Mouse (Mus musculus): ENCODE measurements around the gene Cep295. TPM values are rescaled to one million over a fixed set of nuclear protein-coding genes. Genes with fewer than 3 reads are reported as not detected.

Gene Cep295
- polyA plus RNA-seq (2015; fragmentation: Nextera tagmentation; extraction: Ambion mirVana), result 14.3 and 14.6 TPM in 2 replicates

DNA sequence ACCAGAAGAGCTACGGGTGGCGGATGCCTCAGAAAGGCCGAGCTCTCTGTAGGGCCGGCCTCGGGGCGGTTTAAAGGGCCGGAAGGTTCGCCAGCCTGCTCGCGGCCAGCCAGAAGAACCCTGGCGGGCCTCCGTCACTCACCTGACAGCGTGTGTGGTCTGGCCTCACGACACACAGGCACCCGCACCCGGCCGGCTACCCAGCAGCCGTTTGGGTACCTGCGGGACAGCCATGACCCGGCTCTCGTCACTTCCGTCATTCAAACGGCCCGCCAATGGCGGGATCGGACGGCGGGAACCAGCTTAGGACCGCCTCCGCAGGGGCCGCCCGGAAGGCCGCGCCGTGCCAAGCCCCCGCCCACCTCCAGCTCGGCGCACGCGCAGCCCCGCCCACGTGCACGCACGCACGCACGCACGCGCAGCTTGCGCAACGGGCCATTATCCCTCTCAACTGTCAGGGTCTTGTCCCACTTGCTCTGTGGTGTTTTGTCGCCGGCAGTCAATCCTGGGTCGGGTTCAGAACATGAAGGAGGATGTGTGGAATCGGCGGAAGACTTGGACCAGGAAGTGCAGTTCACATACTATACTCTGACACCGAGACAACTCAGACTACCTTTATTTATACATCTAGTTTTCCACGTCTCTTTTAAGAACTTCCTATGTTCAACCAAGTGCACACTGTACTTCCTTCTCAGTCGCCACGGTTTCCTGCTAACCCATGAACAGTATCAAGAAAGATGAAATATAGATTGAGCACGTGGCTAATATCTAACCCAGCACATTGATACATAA lies at the start of gene Cep295:
TSS of gene Cep295 (minus strand) at position 305 of the 792 bp plus-strand sequence.

DNA sequence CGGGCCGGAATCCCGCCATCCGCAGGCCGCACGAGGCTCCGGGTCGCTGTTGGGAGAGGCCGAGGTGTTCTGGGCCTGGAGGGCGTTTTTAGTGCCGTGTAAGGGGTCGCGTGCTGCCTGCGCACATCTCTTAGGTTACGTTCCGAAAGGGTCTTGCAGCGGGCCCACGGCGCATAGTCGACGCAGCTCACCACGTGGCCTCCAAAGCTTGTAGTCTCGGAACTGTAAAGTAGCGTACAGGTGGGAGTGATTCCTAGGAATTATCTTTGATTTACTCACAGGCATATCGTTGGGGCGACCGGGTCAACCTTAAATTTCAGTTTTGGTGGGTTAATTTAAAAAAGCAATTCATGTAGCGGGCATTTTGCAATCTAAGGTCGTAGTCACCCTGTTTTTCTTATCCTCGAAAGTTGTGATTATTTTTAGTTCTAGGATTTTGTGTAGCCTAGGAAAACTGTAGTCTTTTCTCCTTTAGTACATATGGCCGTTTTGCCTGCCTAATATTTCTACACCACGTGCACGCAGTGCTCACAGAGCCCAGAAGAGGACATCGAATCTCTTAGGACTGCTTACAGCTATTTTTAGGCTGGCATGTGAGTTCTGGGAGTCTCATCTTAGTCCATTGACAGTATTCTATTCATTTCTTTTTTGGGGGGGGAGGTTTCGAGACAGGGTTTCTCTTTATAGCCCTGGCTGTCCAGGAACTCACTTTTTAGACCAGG lies 51.0 kb downstream of the Cep295 start, which contains the start of gene 4931406C07Rik:
TSS of gene 4931406C07Rik (minus strand) at position 51 of the 722 bp plus-strand sequence.

DNA sequence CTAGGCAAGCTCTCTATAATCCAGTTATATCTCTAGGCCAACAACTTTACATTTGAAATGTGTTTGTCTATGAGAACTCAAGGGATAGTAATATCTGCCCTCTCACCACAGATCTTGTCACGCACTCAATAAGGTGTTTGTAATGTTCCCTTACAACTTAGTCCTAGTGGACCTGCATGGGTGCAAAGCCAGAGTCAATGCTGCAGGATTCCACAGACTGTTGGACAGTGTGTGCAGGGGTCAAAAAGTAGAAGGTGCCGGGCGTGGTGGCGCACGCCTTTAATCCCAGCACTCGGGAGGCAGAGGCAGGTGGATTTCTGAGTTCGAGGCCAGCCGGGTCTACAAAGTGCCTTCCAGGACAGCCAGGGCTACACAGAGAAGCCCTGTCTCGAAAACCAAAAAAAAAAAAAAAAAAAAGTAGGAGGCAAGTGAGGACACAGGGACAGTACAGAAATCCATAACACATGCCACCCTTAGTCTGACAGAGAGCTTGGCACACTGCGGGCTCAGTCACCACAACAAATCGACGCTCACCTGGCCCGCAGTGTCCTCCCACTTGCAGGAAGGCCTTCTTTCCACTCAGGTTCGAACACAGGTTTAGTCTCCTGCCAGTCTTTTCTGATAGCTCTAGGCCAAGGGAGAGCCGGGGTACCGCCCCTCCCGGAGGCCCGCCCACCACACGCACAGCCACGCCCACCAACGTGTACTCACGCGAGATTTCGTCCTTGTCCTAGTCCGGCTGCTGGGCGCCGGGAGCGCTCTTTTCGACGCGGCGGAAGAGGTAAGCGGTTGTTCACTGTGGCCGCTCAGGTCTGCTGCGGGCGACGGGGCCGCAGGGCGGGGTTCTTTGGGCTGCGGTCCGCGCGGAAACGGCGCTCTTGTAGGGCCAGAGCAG lies 51.8 kb downstream of the Cep295 start, which contains the start of gene Taf1d:
TSS of gene Taf1d (plus strand) at position 712 of the 895 bp plus-strand sequence.

DNA sequence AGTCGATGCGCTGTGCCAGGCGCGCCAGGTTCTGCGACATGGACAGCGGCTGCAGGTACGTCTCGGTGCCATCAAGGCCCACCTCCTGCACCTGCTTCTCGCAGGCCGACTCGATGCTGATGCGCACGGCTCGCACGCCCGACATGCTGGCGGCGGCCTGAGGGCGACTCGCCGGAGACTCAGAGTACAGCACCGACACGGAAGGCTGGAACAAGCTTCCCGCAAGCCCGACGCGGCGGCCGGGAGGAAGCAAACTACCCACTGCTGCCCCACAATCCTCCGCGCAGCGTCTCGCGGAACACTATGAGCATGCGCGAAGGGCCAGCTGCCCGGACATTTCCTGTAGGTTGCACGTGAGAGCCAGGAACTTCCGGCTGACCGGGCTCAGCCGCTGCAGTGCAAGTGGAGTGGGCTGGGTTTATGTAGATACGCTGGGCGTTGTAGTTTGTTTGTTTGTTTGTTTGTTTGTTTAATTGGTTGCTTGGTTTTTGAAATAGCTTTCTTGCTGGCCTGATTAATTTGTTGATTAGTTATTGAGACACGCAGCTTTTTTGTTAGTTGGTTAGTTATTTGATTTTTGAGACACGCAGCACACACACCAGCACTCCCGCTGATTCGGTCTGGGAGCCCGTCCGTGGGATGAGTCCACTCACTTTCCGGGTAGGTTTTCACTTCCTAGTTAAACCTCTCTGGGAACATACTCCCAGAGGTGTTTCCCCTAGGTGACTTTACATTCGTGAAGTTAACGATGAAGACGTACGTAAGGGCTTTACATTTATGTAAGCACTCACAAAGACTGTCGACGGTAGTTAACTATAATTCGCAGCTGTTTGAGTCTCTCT lies 77.7 kb downstream of the Cep295 start, which contains the start of gene Med17:
TSS of gene Med17 (minus strand) at position 283 of the 842 bp plus-strand sequence.

Other genes starting within 250 kb of the Cep295 start
- gene Hephl1, start 245.7 kb downstream of the Cep295 start, polyA plus RNA-seq (2015; fragmentation: Nextera tagmentation; extraction: Ambion mirVana), result not detected in 2 replicates
- gene Vstm5, start 118.7 kb downstream of the Cep295 start, polyA plus RNA-seq (2015; fragmentation: Nextera tagmentation; extraction: Ambion mirVana), result 0.54 and 0.69 TPM in 2 replicates
- 24.6 and 27.5 TPM in 2 replicates for gene Med17, start 77.9 kb downstream of the Cep295 start, polyA plus RNA-seq (2015; fragmentation: Nextera tagmentation; extraction: Ambion mirVana)
- gene Taf1d, start 51.6 kb downstream of the Cep295 start, polyA plus RNA-seq (2015; fragmentation: Nextera tagmentation; extraction: Ambion mirVana), result 61.4 and 64.2 TPM in 2 replicates
- 5.7 and 5.8 TPM in 2 replicates for gene 4931406C07Rik, start 51.3 kb downstream of the Cep295 start, polyA plus RNA-seq (2015; fragmentation: Nextera tagmentation; extraction: Ambion mirVana)
- 1.6 and 2.2 TPM in 2 replicates for gene Smco4, start 135.6 kb upstream of the Cep295 start, polyA plus RNA-seq (2015; fragmentation: Nextera tagmentation; extraction: Ambion mirVana)

Data from spleen, postnatal 0 days (tissue).